Mouse (Mus musculus) neutrophil, adult 83 days (primary cell): ENCODE measurements around the gene Rhobtb3. TPM values are rescaled to one million over a fixed set of nuclear protein-coding genes. Genes with fewer than 3 reads are reported as not detected.

Experiments
- total RNA-seq, 2 experiments: library from RNA; stranded (reverse); gene quantifications; one replicate each; pipeline ENCODE4 v1.2.4; 2023

Gene Rhobtb3
- under 1 TPM; 0.62 to 0.66 TPM for total RNA-seq

GRCm38 (mm10) chr13:75943189-75944043 is at the start of gene Rhobtb3:
Gene Rhobtb3 (minus strand): TSS chr13:75943925.

GRCm38 (mm10) chr13:75966850-75967249 is 23.1 kb upstream of the Rhobtb3 start, which contains the start of gene Spata9:
Gene Spata9 (plus strand): TSS chr13:75967150.

GRCm38 (mm10) chr13:75839719-75840481 is 103.8 kb downstream of the Rhobtb3 start, which contains the start of gene Glrx:
Gene Glrx (plus strand): TSS chr13:75839868.

Other genes starting within 250 kb of the Rhobtb3 start
- gene Ell2, start 237.2 kb downstream of the Rhobtb3 start, total RNA-seq, result 10 to 100 TPM; 22.8 to 29.6 TPM
- gene Glrx, start 104.1 kb downstream of the Rhobtb3 start, total RNA-seq, result 100 to 1,000 TPM; 257 to 259 TPM
- not detected for gene Spata9, start 23.2 kb upstream of the Rhobtb3 start, total RNA-seq
- 10 to 100 TPM in 1 of 2 experiments, 1 to 10 TPM in 1; 8.5 to 11.4 TPM for gene Rfesd, start 74.8 kb upstream of the Rhobtb3 start, total RNA-seq
- under 1 TPM in 1 of 2 experiments, not detected in 1; 0.26 TPM for gene Gpr150, start 113.1 kb upstream of the Rhobtb3 start, total RNA-seq
- gene Arsk, start 154.7 kb upstream of the Rhobtb3 start, total RNA-seq, result 1 to 10 TPM; 7.0 to 9.5 TPM
- gene Ttc37, start 154.8 kb upstream of the Rhobtb3 start, total RNA-seq, result 1 to 10 TPM; 7.2 to 7.3 TPM